Comparison of ENCODE assay signal across 23 mouse cellular contexts in genomic region chr1:97624386-97624785, GRCm38 (mm10).
"Had no signal": no experiment of that assay in that cellular context is flagged by ENCODE, and none has a peak within 500 bp of the region (broad histone marks: within the 10 kb centered on the region; RNA-seq: fewer than 3 reads in every experiment).

No protein-coding gene starts in this region.

- H3K9me3 ChIP-seq: limb, embryonic 10.5 days; limb, embryonic 13.5 days; liver, embryonic 12.5 days; liver, embryonic 15.5 days; lung, embryonic 15.5 days; megakaryocyte, embryonic 14.5 days; neural tube, embryonic 12.5 days; neural tube, embryonic 15.5 days had no signal

- H3K27me3 ChIP-seq: limb, embryonic 13.5 days; liver, embryonic 12.5 days; liver, embryonic 15.5 days; lung, embryonic 15.5 days; megakaryocyte, embryonic 14.5 days; neural tube, embryonic 12.5 days; neural tube, embryonic 15.5 days had no signal

- ATAC-seq: liver, embryonic 12.5 days had no signal

- H3K4me1 ChIP-seq: limb, embryonic 13.5 days; liver, embryonic 15.5 days; lung, embryonic 15.5 days; neural tube, embryonic 12.5 days had no signal

- H3K4me2 ChIP-seq: limb, embryonic 13.5 days; liver, embryonic 12.5 days; liver, embryonic 15.5 days; lung, embryonic 15.5 days; midbrain, embryonic 11.5 days; neural tube, embryonic 12.5 days; neural tube, embryonic 15.5 days had no signal

- H3K9ac ChIP-seq: limb, embryonic 13.5 days; liver, embryonic 12.5 days; liver, embryonic 15.5 days; lung, embryonic 15.5 days; neural tube, embryonic 12.5 days; neural tube, embryonic 15.5 days had no signal

- H3K27ac ChIP-seq: limb, embryonic 10.5 days; limb, embryonic 13.5 days; liver, embryonic 12.5 days; liver, embryonic 15.5 days; lung, embryonic 15.5 days; neural tube, embryonic 12.5 days; neural tube, embryonic 15.5 days had no signal

- H3K36me3 ChIP-seq: limb, embryonic 10.5 days; limb, embryonic 13.5 days; lung, embryonic 15.5 days; neural tube, embryonic 12.5 days; neural tube, embryonic 15.5 days had no signal

- DNase-seq: kidney, adult 18-20 months; kidney, adult 9 months; kidney, postnatal 14 days; kidney, postnatal 4 days; layer of hippocampus, postnatal 36 days; liver; lung, adult 18-20 months; lung, postnatal 10 days; lung, postnatal 36 days; midbrain, embryonic 14.5 days; retina, postnatal 1 day; thymus, adult 2 months; thymus, postnatal 14 days; thymus, postnatal 4 days had no signal

- H3K4me3 ChIP-seq: limb, embryonic 10.5 days; limb, embryonic 13.5 days; liver, embryonic 12.5 days; liver, embryonic 15.5 days; lung, embryonic 15.5 days; megakaryocyte, embryonic 14.5 days; neural tube, embryonic 12.5 days; neural tube, embryonic 15.5 days had no signal
